Mouse (Mus musculus): ENCODE data around the gene Ypel3. TPM values are rescaled to one million over a fixed set of nuclear protein-coding genes. Genes with fewer than 3 reads are reported as not detected.

Ypel3 gene
- total and polyA plus RNA-seq, 3 experiments, result 33.9 to 44.0 (median 38.9) TPM

DNA sequence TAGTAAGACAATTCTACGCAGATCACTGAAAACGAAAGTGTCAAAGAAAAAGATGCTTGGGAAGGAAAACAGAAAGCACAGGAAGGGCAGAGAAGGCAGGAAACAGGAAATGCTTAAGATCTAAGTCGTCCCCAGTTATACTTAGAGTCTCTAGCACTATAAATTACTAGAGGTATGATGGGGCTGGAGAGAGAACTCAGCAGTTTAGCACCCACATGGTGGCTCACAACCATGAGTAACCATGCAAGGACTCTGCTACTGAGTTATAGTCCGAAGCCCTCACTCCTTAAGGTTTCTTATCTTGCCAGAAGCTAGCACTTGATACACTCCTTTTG lies 17.5 kb downstream of the Ypel3 start:
- no peak overlapping the region for H3K9ac ChIP-seq (ENCODE audit: insufficient read depth, low read depth)
- H3K79me2 ChIP-seq (replicated peaks; ENCODE audit: control insufficient read depth, extremely low read depth, insufficient read depth, poor library complexity, severe bottlenecking), result peaks cover 52% of the 10 kb centered on the region
- H3K36me3 ChIP-seq (replicated peaks in 1 of 2; ENCODE audit: control insufficient read depth in 1 of 2, insufficient read depth in 1 of 2, low read length in 1 of 2), result peaks cover 40 to 59% of the 10 kb centered on the region in 2 experiments
- in situ Hi-C loops (cut with MboI; ENCODE audit: low pct_ligation_motif_present, low pct_unique_long_range_greater_than_20kb, low sequenced_read_pairs) (no loop called here), dilution Hi-C loops (cut with MboI; ENCODE audit: extremely low pct_ligation_motif_present, extremely low pct_unique_long_range_greater_than_20kb, low sequenced_read_pairs) (no loop called here)
- no peak overlapping the region for H3K4me3 ChIP-seq (replicated peaks in 1 of 3; ENCODE audit: low read depth in 2 of 3, low read length in 2 of 3, poor library complexity in 1 of 3)
- H3K27me3 ChIP-seq (replicated peaks), result no peaks in the 10 kb centered on the region
- no peak overlapping the region for H3K27ac ChIP-seq (ENCODE audit: insufficient read depth, low read depth)
- no peak overlapping the region for H3K4me2 ChIP-seq (ENCODE audit: insufficient read depth, low read depth, poor library complexity, severe bottlenecking)
- TF ChIP-seq NELFE (IDR thresholded peaks at IDR 0.05; ENCODE audit: low read depth, low read length) (no peak), RCOR1 (conservative IDR thresholded peaks at IDR 0.05; ENCODE audit: low read depth, low read length) (no peak), POLR2AphosphoS2 (IDR thresholded peaks at IDR 0.05; ENCODE audit: low read depth, low read length) (peak; percentile 62; the same call in 1 of the 2 replicates)
- H3K4me1 ChIP-seq (ENCODE audit: control insufficient read depth in 1 of 2, insufficient read depth in 2 of 2), result peaks cover 7 to 59% of the 10 kb centered on the region in 2 experiments
- no peak for DNase-seq (ENCODE audit: extremely low read depth)
- H3K9me3 ChIP-seq (replicated peaks; ENCODE audit: low read length), result no peaks in the 10 kb centered on the region

- Histone ChIP-seq H3K36me3 (replicated peaks in 1 of 2; ENCODE audit: control insufficient read depth in 1 of 2, insufficient read depth in 1 of 2, low read length in 1 of 2) (peaks cover 30 to 48% of the 10 kb centered on the region in 2 experiments), H3K4me1 (ENCODE audit: control insufficient read depth in 1 of 2, insufficient read depth in 2 of 2) (peaks cover 6 to 59% of the 10 kb centered on the region in 2 experiments; a peak in 3 of 4 replicates), H3K4me2 (ENCODE audit: insufficient read depth, low read depth, poor library complexity, severe bottlenecking) (no peak overlapping the region), H3K9me3 (replicated peaks; ENCODE audit: low read length) (no peaks in the 10 kb centered on the region), H3K9ac (ENCODE audit: insufficient read depth, low read depth) (no peak overlapping the region), H3K27ac (ENCODE audit: insufficient read depth, low read depth) (no peak overlapping the region), H3K79me2 (replicated peaks; ENCODE audit: control insufficient read depth, extremely low read depth, insufficient read depth, poor library complexity, severe bottlenecking) (peaks cover 40% of the 10 kb centered on the region), H3K27me3 (replicated peaks) (no peaks in the 10 kb centered on the region), H3K4me3 (replicated peaks in 1 of 3; ENCODE audit: low read depth in 2 of 3, low read length in 2 of 3, poor library complexity in 1 of 3) (peak overlapping the region in 1 of 3 experiments; percentile 2)
- in situ Hi-C loops (cut with MboI; ENCODE audit: low pct_ligation_motif_present, low pct_unique_long_range_greater_than_20kb, low sequenced_read_pairs) (no loop called here), dilution Hi-C loops (cut with MboI; ENCODE audit: extremely low pct_ligation_motif_present, extremely low pct_unique_long_range_greater_than_20kb, low sequenced_read_pairs) (no loop called here)
- no peak for DNase-seq (ENCODE audit: extremely low read depth)
- TF ChIP-seq CTCF (conservative IDR thresholded peaks at IDR 0.05 in 1 of 2, IDR thresholded peaks at IDR 0.05 in 1 of 2; ENCODE audit: low read depth in 2 of 2, low read length in 2 of 2) (peak in 1 of 2 experiments; percentile 39; a peak in 2 of 4 replicates), E2F4 (IDR thresholded peaks at IDR 0.05; ENCODE audit: insufficient replicate concordance, low read depth, low read length) (no peak)
Measured at GRCm38 (mm10) chr7:126795387-126796317, 18.9 kb downstream of the Ypel3 start.

DNA sequence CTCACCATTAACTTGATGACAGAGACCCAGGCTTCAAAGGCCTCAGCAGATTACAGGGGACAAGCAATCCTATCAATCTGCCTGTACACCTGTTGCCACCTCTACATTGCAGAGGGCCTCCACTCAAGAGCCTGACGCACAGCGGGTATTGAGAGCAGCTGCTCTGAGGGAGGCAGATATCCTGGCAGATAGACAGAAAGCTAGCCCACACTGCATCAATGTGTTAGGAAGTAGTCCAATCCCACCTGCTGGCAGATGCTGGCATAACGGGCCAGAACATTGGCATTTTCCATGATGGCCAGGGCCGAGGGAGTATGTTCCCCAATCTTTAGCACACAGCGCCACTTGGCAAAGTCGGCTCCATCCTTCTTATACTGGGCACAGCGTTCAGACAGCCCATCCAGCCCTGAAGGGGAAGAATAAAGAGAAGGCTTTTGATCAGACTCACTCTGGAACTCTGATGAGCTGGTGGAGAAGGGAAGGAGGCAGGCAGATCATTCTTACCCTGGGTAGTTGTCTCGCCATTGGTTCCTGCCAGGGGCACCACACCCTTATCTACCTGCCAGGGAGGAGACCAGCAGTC lies 19.7 kb downstream of the Ypel3 start:
- H3K27ac ChIP-seq (ENCODE audit: insufficient read depth, low read depth), result no peak overlapping the region
- in situ Hi-C loops (cut with MboI; ENCODE audit: low pct_ligation_motif_present, low pct_unique_long_range_greater_than_20kb, low sequenced_read_pairs), result no loop called here

More for the DNA sequence above, 19.7 kb downstream of the Ypel3 start:
- Histone ChIP-seq H3K4me1 (ENCODE audit: control insufficient read depth in 1 of 2, insufficient read depth in 2 of 2) (peaks cover 6 to 55% of the 10 kb centered on the region in 2 experiments; a peak in 3 of 4 replicates), H3K4me3 (replicated peaks in 1 of 3; ENCODE audit: low read depth in 2 of 3, low read length in 2 of 3, poor library complexity in 1 of 3) (peak overlapping the region in 2 of 3 experiments; percentile 80 to 95), H3K9ac (ENCODE audit: insufficient read depth, low read depth) (peak overlapping the region; percentile 96; the same call in 1 of the 2 replicates), H3K9me3 (replicated peaks; ENCODE audit: low read length) (no peaks in the 10 kb centered on the region), H3K36me3 (replicated peaks in 1 of 2; ENCODE audit: control insufficient read depth in 1 of 2, insufficient read depth in 1 of 2, low read length in 1 of 2) (peaks cover 30 to 45% of the 10 kb centered on the region in 2 experiments), H3K79me2 (replicated peaks; ENCODE audit: control insufficient read depth, extremely low read depth, insufficient read depth, poor library complexity, severe bottlenecking) (peaks cover 32% of the 10 kb centered on the region), H3K27me3 (replicated peaks) (no peaks in the 10 kb centered on the region), H3K4me2 (ENCODE audit: insufficient read depth, low read depth, poor library complexity, severe bottlenecking) (peak overlapping the region; percentile 71; the same call in 1 of the 2 replicates)
- dilution Hi-C loops (cut with MboI; ENCODE audit: extremely low pct_ligation_motif_present, extremely low pct_unique_long_range_greater_than_20kb, low sequenced_read_pairs), result no loop called here
- no peak for DNase-seq (ENCODE audit: extremely low read depth)
- TF ChIP-seq RAD21 (IDR thresholded peaks at IDR 0.05; ENCODE audit: low read depth, low read length) (peak; percentile 6), ELF1 (IDR thresholded peaks at IDR 0.05; ENCODE audit: low read depth, low read length) (no peak), BHLHE40 (IDR thresholded peaks at IDR 0.05; ENCODE audit: low read depth, low read length) (no peak), CHD2 (IDR thresholded peaks at IDR 0.05; ENCODE audit: low read length) (no peak), CTCF (conservative IDR thresholded peaks at IDR 0.05 in 1 of 2, IDR thresholded peaks at IDR 0.05 in 1 of 2; ENCODE audit: low read depth in 2 of 2, low read length in 2 of 2) (peak; percentile 4 to 29; a peak in 1 of 4 replicates), MXI1 (IDR thresholded peaks at IDR 0.05; ENCODE audit: low read depth, low read length) (no peak)

All from CH12.LX (cell line).